Mouse (Mus musculus) hindbrain, embryonic 14.5 days (tissue): ENCODE measurements at regions not wholly inside any gene's neighbourhood (a gene's known extent, or its start where the extent isn't known, plus 50 kb on each side); places are given as distances from the start of the nearest gene placed in this dataset.
A peak's percentile ranks its signal among the peaks of the same experiment; 100 is the strongest.

Experiments
- ATAC-seq: fragments of 200-750 bp; cut with Nextera tagmentation; 2 replicates; pipeline ENCODE4 v1.8.0; 2017; ENCODE audit warnings: moderate number of reproducible peaks, mild to moderate bottlenecking, moderate TSS enrichment, moderate library complexity; ENCODE audit not compliant: low FRiP score
- DNase-seq: peaks from one replicate; pipeline ENCODE4 v3.0.0-alpha.2; 2015; ENCODE audit warnings: low spot score
- H3K27ac ChIP-seq: fragments of 300-500 bp; sonication (generic); 2 replicates; pipeline ENCODE4 v1.5.1; 2014; ENCODE audit warnings: mild to moderate bottlenecking, moderate library complexity
- H3K27me3 ChIP-seq: fragments of 300-500 bp; sonication (generic); 2 replicates; pipeline ENCODE4 v1.6.1; 2014; ENCODE audit warnings: mild to moderate bottlenecking, low read length, mixed read lengths; ENCODE audit not compliant: control insufficient read depth, insufficient read depth
- H3K36me3 ChIP-seq: fragments of 300-500 bp; sonication (generic); replicated peaks from 2 replicates; pipeline ENCODE4 v1.6.1; 2014; ENCODE audit not compliant: control insufficient read depth, insufficient read depth
- H3K4me1 ChIP-seq: fragments of 300-500 bp; sonication (generic); replicated peaks from 2 replicates; pipeline ENCODE4 v1.6.1; 2014; ENCODE audit warnings: antibody characterized with exemption, low read length, mixed read lengths; ENCODE audit not compliant: control insufficient read depth, insufficient read depth
- H3K4me2 ChIP-seq: fragments of 300-500 bp; sonication (generic); replicated peaks from 2 replicates; pipeline ENCODE4 v1.6.1; 2014; ENCODE audit warnings: mild to moderate bottlenecking, moderate library complexity
- H3K4me3 ChIP-seq: fragments of 300-500 bp; sonication (generic); replicated peaks from 2 replicates; pipeline ENCODE4 v1.5.1; 2014; ENCODE audit warnings: mild to moderate bottlenecking, low read length
- H3K9ac ChIP-seq: fragments of 300-500 bp; sonication (generic); 2 replicates; pipeline ENCODE4 v1.6.1; 2014
- H3K9me3 ChIP-seq: fragments of 300-500 bp; sonication (generic); 2 replicates; pipeline ENCODE4 v1.6.1; 2016; ENCODE audit warnings: low read length; ENCODE audit not compliant: control insufficient read depth
- WGBS: fragments of 180-500 bp; shearing (Covaris S2); extraction: QIAGEN DNeasy Blood & Tissue Kit; methylation state at CpG from one replicate; pipeline ENCODE4 v1.1.7; 2014; 5-methylcytosine and 5-hydroxymethylcytosine counted together

DNA sequence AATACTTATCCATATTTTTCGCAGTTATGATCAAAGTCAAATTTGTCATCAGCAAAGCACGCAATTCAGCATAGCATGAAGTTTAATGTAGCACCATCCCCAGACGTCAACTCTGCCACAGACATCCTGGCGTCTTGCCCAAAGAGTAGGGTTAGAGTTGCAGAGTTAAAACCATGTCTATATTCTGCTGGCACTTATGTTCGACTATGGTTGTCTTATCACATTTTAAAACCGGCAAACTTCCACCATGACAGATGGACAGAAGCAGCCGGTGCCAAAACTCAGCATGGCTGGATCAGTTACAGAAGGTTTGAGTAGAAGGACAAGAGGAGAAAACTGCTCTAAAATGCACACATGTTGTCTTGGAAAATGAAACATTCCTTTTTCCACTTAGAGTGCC is 1383.6 kb upstream of the Slc39a10 start:
- no peaks in the 10 kb centered on the region for H3K4me1 ChIP-seq
- no peak overlapping the region for H3K4me2 ChIP-seq
- 77% methylated on average over 7 of the region's 7 CpGs for WGBS
- H3K36me3 ChIP-seq: no peaks in the 10 kb centered on the region
- no peak overlapping the region for H3K27ac ChIP-seq
- H3K4me3 ChIP-seq: no peak overlapping the region
- H3K9ac ChIP-seq: no peak overlapping the region
- ATAC-seq (no peak), DNase-seq (peak; percentile 24)
- H3K27me3 ChIP-seq: no peaks in the 10 kb centered on the region
- no peaks in the 10 kb centered on the region for H3K9me3 ChIP-seq

DNA sequence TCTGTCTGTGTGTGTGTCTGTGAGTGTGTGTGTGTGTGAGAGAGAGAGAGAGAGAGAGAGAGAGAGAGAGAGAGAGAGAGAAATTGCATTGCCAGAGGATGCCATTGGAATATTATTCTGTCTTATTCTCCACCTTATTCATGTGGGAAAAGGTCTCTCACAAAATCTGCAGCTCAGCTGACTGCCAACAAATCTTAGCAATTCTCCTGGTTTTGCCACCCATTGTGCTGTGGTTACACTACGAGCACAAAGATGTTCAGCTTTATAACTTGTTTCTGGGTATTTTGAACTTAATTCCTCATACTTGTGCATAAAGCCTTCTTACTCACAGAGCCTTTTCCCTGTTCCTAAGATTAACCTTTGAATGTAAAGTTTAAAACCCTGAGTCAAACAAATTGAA is 1383.0 kb upstream of the Slc39a10 start:
- Histone ChIP-seq H3K9me3 (no peaks in the 10 kb centered on the region), H3K9ac (no peak overlapping the region), H3K4me3 (no peak overlapping the region), H3K27ac (no peak overlapping the region), H3K36me3 (no peaks in the 10 kb centered on the region), H3K4me2 (no peak overlapping the region), H3K27me3 (no peaks in the 10 kb centered on the region), H3K4me1 (no peaks in the 10 kb centered on the region)
- WGBS: 63% methylated on average over 1 of the region's 1 CpGs
- no peak for ATAC-seq
- no peak for DNase-seq
